Mouse (Mus musculus): ENCODE data around the gene BC051142.
"Not testable (repeated sequence)": the region's sequence is repeated elsewhere in the genome, so short reads cannot be mapped to it uniquely, and the experiment has no call there.

DNA sequence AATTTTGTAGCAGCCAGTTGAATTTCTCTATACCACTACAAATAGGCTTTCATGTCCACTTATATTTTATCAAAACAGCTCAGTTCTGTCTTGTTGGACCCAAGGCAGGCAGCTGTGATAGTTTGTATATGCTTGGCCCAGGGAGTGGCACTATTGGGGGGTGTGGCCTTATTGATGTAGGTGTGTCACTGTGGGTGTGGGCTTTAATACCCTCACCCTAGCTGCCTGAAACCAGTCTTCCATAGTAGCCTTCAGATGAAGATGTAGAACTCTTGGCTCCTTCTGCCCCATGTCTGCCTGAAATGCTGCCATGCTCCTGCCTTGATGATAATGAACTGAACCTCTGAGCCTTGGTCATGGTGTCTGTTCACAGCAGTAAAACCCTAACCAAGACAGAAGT lies 67.3 kb downstream of the BC051142 start:
- TF ChIP-seq ZC3H11A (IDR thresholded peaks at IDR 0.05; ENCODE audit: borderline replicate concordance, low read depth, low read length); ZNF384 (IDR thresholded peaks at IDR 0.05; ENCODE audit: low read depth, low read length): not testable (repeated sequence)
